Mouse (Mus musculus) gastrocnemius, postnatal 10 days (tissue): ENCODE measurements around the gene Nudt4. TPM values are rescaled to one million over a fixed set of nuclear protein-coding genes. Genes with fewer than 3 reads are reported as not detected.
A peak's percentile ranks its signal among the peaks of the same experiment; 100 is the strongest.
"Not testable (repeated sequence)": the region's sequence is repeated elsewhere in the genome, so short reads cannot be mapped to it uniquely, and the experiment has no call there.

ENCODE experiments used
- DNase-seq: peaks from one replicate; pipeline ENCODE4 v3.0.0; 2021; ENCODE audit warnings: mixed read lengths
- total RNA-seq, 2 experiments: library from RNA; stranded (reverse); gene quantifications; 2 replicates each; pipeline ENCODE4 v1.2.3; 2021

Gene Nudt4
- total RNA-seq, 2 experiments from 2014 or later, result 212 to 218 TPM

- DNase-seq, result no peak
Measured at GRCm38 (mm10) chr10:95568016-95568415, 4.1 kb upstream of the Nudt4 start.

GRCm38 (mm10) chr10:95567550-95567949 lies 3.6 kb upstream of the Nudt4 start:
- DNase-seq, result no peak

- DNase-seq, result no peak
Measured at GRCm38 (mm10) chr10:95566786-95567185, 2.8 kb upstream of the Nudt4 start.

- no peak for DNase-seq
Measured at GRCm38 (mm10) chr10:95565156-95565854, 1.4 kb upstream of the Nudt4 start.

GRCm38 (mm10) chr10:95562859-95563841 lies 796 bp downstream of the Nudt4 start:
- peak; percentile 58 for DNase-seq

- no peak for DNase-seq
Measured at GRCm38 (mm10) chr10:95562395-95562794, 1.6 kb downstream of the Nudt4 start.

- no peak for DNase-seq
Measured at GRCm38 (mm10) chr10:95561616-95562015, 2.3 kb downstream of the Nudt4 start.

- no peak for DNase-seq
Measured at GRCm38 (mm10) chr10:95560394-95560983, 3.5 kb downstream of the Nudt4 start.

- DNase-seq, result no peak
Measured at GRCm38 (mm10) chr10:95559426-95559825, 4.5 kb downstream of the Nudt4 start.

GRCm38 (mm10) chr10:95557337-95557828 lies 6.6 kb downstream of the Nudt4 start:
- DNase-seq, result no peak

- no peak for DNase-seq
Measured at GRCm38 (mm10) chr10:95555866-95556265, 8.1 kb downstream of the Nudt4 start.

- no peak for DNase-seq
Measured at GRCm38 (mm10) chr10:95552326-95552725, 11.6 kb downstream of the Nudt4 start.

GRCm38 (mm10) chr10:95551752-95552151 lies 12.2 kb downstream of the Nudt4 start:
- DNase-seq, result no peak

- DNase-seq, result no peak
Measured at GRCm38 (mm10) chr10:95550506-95550905, 13.4 kb downstream of the Nudt4 start.

GRCm38 (mm10) chr10:95549080-95549479 lies 14.9 kb downstream of the Nudt4 start:
- DNase-seq, result not testable (repeated sequence)

GRCm38 (mm10) chr10:95548154-95548826 lies 15.7 kb downstream of the Nudt4 start:
- DNase-seq, result no peak

GRCm38 (mm10) chr10:95546178-95546577 lies 17.8 kb downstream of the Nudt4 start:
- DNase-seq, result no peak

GRCm38 (mm10) chr10:95545051-95545450 lies 18.9 kb downstream of the Nudt4 start:
- DNase-seq, result no peak

- no peak for DNase-seq
Measured at GRCm38 (mm10) chr10:95544651-95545050, 19.3 kb downstream of the Nudt4 start.

- DNase-seq, result no peak
Measured at GRCm38 (mm10) chr10:95544004-95544403, 19.9 kb downstream of the Nudt4 start.

GRCm38 (mm10) chr10:95543377-95543776 lies 20.6 kb downstream of the Nudt4 start:
- no peak for DNase-seq

- DNase-seq, result no peak
Measured at GRCm38 (mm10) chr10:95542916-95543315, 21.0 kb downstream of the Nudt4 start.
